Mouse (Mus musculus): ENCODE measurements at regions not wholly inside any gene's neighbourhood (a gene's known extent, or its start where the extent isn't known, plus 50 kb on each side); places are given as distances from the start of the nearest gene placed in this dataset.
A peak's percentile ranks its signal among the peaks of the same experiment; 100 is the strongest.

DNA sequence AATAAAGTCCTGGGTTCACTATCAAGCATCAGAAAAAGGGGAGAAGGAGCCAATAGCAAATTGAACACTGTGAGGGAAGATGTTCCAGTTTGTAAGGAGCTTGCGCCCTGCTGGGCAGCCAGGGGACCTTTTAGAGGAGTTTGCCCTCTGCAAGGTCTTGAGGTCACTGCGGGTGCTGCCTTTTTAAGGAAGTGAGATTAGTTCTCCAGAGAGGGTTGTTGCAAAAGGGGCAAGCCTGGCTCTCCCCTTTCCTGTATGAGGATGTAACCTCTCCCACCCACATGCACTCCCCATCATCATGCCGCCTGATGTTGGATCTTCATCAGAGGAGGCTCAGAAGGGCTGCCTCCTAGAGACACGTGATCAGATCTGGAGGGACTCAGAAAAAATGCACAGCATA lies 237.4 kb downstream of the Mreg start:
- ATAC-seq (replicated peaks; ENCODE audit: insufficient number of reproducible peaks, low FRiP score, low TSS enrichment, poor library complexity, severe bottlenecking): peak; percentile 97

DNA sequence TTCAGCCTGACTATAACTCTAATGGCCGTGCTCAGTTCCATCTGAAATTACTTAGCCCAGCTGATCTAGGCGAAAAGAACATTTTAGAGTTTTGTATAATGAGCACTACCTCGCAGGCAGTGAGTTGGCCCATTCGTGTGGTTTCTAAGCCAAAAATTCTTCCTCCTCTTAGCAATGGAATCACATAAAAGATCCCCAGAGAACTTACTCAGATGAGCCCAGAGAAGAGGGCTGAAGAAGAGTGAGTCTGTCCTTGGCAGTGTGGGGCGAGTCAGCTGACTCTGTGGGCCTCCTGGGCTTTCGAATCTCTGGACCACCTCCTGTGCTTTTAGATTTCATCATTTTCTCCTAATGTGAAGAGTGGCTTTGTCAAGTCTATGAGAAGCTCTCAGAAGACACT lies 240.2 kb downstream of the Mreg start:
- ATAC-seq (replicated peaks; ENCODE audit: insufficient number of reproducible peaks, low FRiP score, low TSS enrichment, poor library complexity, severe bottlenecking): no peak

DNA sequence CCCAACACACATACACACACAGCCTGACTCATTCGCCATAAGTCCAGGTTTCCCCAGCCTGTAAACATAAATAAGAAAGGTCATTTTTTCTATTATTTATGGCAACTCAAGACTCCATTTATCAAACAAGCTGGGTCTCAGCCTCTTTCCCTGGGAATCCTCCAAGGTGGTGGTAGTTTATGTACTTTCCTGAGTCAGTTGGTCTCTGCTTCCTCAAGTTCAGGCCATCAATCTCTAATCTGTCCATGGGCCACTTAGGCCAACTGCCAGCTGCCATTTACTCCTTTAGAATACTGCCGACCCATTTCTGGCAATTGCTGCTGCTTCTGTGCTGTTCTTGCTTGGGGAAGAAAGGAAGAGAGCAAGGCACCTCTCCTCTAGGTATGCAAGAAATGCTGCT lies 241.3 kb downstream of the Mreg start:
- ATAC-seq (replicated peaks; ENCODE audit: insufficient number of reproducible peaks, low FRiP score, low TSS enrichment, poor library complexity, severe bottlenecking): no peak

DNA sequence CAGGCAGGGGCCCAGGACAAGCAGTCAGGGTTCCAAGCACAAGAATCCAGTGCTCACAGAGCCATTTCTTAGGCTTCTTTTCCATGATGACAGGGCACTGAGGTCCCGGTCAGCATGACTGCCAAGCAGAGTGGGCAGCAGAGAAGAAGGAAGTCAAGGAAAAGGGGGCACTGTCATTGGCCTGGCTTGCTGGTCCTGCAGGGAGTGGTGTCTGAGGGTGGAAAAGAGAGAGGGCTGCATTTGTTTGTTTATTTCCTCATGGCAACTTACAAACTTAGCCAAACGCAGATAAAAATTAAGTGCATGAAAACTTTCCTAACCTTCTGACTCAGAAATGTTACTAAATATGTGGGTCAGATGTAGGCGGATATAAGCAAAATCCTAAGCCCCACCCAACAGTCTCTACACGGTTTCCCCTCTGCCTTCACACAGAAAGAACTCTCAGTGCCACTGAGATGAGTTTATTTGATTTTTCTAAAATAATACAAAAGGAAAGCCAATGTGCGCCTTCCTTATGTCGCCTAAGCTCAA lies 244.5 kb downstream of the Mreg start:
- peak; percentile 42 for ATAC-seq (replicated peaks; ENCODE audit: insufficient number of reproducible peaks, low FRiP score, low TSS enrichment, poor library complexity, severe bottlenecking)

DNA sequence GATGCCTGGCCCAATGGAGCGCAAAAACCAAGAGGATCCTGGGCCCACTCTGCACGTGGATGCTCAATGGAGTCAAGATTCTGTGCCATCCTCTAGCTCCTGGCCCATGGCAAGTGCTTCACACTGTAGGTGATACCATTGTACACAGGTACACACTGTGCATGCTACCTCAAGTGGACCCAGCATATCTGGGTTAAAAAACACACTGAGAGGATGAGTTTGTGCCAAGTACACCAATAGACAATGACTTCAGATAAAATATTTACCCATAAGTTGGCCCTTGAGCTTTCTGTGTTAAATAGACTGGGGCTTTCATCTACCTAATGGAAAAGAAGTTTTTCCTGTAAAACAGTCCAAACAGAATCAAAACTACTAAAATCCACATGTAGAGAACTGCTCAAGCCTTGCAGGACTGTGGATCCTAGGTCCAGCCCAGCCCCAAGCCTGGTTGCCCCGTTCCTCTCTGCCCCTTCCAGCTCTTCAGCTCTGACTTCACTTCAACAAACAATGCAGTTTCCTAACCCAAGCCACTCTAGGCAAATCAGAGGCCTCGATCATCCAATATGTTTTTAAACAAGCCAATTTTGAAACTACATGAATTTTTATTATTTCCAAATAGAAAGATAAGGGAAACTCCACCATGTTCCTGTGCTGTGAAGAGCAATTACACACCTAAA lies 247.5 kb downstream of the Mreg start:
- no peak for ATAC-seq (replicated peaks; ENCODE audit: insufficient number of reproducible peaks, low FRiP score, low TSS enrichment, poor library complexity, severe bottlenecking)

DNA sequence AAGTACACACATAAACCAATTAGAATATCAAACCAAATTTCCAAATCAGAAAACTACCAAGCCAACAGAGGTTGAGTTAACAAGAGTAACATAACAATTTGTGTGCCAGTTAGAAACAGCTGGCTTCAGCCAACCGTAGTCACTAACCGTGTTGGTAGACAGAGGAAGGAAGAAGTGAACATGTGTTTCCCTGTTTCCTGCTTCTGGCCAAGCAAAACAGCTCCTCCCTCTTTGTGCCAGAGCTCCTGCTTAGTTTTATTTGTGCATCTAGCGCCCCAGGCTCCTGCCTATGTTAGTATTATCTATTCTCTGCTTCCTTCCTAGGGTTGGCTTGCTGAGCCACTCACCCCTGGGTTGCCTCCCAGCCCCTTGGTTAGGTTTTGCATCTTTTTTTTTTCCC lies 255.2 kb downstream of the Mreg start:
- ATAC-seq (replicated peaks; ENCODE audit: insufficient number of reproducible peaks, low FRiP score, low TSS enrichment, poor library complexity, severe bottlenecking): no peak

DNA sequence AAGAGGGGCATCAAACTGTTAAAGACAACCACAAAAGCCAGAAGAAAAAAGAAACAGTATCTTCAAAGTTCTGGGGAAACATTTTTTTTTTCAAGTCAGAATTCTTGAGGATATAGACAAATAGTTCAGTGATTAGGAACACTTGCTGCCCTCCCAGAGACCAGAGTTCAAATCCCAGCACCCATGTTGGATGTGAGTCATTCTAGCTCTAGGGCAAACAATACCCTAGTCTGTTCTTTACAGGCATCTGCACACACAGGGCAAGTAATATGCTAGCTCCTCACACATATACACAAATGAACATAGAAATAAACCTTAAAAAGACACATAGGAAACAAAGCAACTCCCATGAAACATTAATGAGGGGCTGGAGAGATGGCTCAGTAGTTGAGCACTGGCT lies 256.8 kb downstream of the Mreg start:
- ATAC-seq (replicated peaks; ENCODE audit: insufficient number of reproducible peaks, low FRiP score, low TSS enrichment, poor library complexity, severe bottlenecking): no peak

DNA sequence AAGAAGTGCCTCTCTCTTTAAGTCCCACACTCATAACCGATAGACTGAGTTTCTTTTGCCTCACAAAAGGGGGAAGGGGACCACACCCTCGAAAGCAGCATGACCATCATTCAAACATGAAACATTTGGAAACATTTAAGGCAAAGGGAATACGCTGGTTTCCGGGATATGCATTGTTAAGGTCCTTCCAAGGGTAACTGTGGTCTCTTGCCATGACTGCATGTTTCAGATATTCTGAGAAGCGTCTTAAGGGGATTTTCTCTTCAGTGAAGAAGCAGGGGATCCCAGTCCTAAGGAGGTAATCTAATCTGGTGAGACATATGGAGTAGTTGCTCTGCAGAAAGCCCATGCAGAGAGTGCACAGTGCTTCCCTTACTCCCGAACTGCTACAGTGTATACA lies 258.8 kb downstream of the Mreg start:
- ATAC-seq (replicated peaks; ENCODE audit: insufficient number of reproducible peaks, low FRiP score, low TSS enrichment, poor library complexity, severe bottlenecking): no peak

DNA sequence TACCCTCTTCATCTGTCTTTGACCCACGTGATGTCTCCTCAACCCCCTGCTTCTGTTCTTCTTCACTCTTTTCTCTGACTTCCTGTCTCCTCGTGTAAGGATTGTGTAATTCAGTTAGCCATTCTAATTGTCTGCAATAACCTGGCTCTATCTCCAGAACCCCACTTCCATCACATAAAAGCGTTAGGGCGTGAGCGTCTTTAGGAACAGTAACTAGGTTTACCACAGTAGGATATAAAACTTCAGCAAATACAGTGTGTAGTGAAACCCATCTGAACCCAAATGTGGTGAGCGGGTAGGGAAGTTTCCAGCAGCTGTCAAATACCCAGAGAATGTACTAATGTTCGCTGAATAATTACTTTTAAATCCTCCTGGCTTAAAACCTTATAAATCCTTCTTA lies 262.6 kb downstream of the Mreg start:
- ATAC-seq (replicated peaks; ENCODE audit: insufficient number of reproducible peaks, low FRiP score, low TSS enrichment, poor library complexity, severe bottlenecking): no peak

DNA sequence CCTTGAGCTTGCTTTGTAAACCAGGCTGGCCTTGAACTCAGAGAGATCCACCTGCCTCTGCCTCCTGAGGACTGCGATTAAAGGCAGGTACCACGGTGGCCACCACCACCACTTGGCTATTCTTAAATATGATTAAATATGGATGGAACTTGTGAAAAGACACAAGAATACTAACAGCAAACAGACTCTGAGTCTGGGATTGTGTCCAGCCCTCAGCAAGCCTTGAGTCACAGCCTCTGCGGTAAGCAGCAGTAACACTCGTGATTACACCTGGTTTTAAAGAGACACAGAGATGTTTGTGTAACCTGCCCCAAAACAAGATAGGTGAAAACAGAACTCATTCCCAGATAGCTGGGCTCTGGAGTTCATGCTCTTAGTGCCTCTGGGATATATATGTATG lies 263.4 kb downstream of the Mreg start:
- no peak for ATAC-seq (replicated peaks; ENCODE audit: insufficient number of reproducible peaks, low FRiP score, low TSS enrichment, poor library complexity, severe bottlenecking)

DNA sequence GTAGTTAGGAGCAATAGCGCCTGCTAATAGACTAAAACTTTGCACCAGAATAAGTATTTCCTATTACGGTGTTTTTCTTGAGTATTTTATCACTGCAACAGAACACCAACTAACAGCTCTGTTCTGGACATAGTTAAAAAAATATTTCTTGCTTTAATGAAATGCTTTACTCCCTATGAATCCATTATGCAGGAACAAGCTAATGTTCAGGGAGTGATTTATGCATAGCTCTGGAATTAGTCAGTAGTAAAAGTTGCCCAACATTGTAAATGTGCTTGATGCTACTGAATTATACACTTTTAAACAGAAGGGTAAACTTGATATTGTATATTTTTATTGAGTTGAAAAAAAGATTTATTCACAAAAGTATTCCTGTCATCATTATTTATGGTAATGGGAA lies 264.6 kb downstream of the Mreg start:
- ATAC-seq (replicated peaks; ENCODE audit: insufficient number of reproducible peaks, low FRiP score, low TSS enrichment, poor library complexity, severe bottlenecking): no peak

DNA sequence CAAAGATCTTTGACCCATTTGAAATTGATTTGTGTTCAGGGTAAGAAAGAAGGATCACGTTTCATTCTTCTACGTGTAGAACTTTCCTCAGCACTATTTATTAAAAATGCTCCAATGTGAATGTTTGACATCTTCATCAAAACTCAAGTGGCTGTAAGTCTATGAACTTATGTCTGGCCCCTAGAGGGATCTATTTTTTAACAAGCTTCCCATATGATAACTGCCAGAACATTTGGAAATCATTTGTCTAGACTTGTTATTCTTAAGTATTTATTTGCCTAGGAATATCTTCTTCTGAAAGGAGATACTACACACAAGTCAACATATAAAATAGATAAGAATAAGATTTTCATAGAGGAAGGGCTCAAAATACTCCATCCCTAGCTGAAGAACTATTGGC lies 265.2 kb downstream of the Mreg start:
- no peak for ATAC-seq (replicated peaks; ENCODE audit: insufficient number of reproducible peaks, low FRiP score, low TSS enrichment, poor library complexity, severe bottlenecking)

DNA sequence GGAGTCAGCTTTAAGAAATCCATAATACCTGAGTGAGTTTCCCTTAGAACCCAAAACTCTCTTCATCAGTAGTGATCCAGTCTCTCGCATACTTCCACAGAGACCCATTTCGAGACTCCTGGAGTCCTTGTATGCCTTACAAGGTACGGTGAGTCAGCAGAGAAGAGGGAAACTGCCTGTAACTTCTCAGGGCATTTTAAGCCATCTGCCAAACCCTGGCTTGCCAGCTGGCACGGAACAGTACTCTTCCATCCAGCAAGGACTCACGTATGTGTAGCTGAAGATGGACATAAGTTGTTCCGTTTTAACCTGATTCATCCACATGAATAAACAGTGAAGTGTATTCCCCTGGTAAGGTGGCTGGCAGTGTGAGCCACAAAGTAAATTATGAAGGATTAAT lies 267.0 kb downstream of the Mreg start:
- no peak for ATAC-seq (replicated peaks; ENCODE audit: insufficient number of reproducible peaks, low FRiP score, low TSS enrichment, poor library complexity, severe bottlenecking)

DNA sequence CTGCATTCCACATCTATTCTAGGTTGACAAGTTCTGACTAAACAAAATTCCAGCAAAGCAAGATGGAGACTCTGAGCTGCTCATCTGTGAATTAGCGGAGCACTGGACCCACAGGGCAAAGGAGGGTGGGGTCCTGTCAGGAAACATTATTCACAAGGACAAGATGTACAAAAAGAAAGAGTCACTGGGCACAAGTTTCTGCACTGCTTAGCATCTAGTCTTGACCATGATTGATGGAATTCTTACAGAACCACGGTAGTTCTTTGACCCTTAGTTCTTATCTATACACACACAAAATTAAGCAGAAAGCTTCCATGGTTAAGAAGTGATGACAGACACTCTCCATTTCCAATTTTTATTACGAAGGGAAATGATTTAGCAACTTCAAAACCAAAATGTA lies 267.6 kb downstream of the Mreg start:
- ATAC-seq (replicated peaks; ENCODE audit: insufficient number of reproducible peaks, low FRiP score, low TSS enrichment, poor library complexity, severe bottlenecking): no peak

DNA sequence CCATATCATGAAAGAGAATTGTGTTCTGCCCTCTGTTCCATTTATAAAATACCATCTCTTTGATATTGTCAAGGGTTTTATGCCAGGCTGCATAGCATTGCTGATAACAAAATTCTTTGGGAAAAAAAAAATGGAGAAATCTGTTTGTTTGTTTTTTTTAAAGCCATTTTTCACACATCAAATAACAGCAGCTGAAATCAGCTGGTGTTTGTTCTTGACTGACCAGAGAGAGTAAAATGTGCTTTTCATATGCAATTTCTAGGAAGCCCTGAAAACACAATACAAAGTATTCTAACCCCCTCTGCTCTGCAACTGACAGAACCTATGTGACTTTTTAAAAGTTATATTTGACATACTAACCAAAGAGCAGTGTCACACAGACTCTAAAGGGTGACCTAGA lies 270.0 kb downstream of the Mreg start:
- ATAC-seq (replicated peaks; ENCODE audit: insufficient number of reproducible peaks, low FRiP score, low TSS enrichment, poor library complexity, severe bottlenecking): no peak

DNA sequence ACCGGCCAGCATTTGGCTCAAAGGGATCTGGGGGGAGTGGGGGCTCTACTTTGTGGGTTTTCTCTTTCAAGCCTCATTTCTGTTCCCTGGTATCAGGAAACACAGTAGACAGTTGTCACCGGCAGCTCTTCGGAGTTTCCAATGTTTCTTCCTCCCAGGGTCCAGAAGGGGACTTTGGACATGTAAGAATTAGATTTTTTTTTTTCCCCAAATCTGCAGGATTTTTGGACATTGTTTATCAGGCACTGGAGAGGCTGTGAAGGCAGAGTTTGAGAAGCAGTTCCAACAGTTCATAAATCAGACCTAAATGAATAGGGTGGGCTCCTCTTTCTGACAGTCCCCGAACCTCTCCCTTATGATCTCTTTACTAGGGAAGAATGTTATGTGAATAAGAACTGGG lies 270.4 kb downstream of the Mreg start:
- ATAC-seq (replicated peaks; ENCODE audit: insufficient number of reproducible peaks, low FRiP score, low TSS enrichment, poor library complexity, severe bottlenecking): no peak

DNA sequence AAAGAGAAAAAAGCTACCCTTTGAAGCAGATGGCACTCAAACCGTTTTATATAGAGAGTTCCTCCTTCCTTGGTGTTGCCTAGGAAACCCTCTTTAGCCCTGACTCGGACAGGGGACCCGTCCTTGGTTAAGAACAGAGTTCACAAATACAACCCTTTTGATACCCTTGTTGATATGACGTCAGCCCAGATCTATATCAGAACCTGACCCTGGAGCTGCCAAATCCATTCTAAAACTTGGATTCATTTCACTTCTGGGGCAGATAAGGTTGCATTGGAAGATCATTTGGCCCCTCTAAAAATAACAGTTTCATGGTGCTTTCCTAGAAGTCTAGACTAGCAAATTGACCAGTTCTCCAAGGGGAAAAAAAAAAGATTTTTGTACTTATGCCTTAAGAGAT lies 271.2 kb downstream of the Mreg start:
- ATAC-seq (replicated peaks; ENCODE audit: insufficient number of reproducible peaks, low FRiP score, low TSS enrichment, poor library complexity, severe bottlenecking): no peak

DNA sequence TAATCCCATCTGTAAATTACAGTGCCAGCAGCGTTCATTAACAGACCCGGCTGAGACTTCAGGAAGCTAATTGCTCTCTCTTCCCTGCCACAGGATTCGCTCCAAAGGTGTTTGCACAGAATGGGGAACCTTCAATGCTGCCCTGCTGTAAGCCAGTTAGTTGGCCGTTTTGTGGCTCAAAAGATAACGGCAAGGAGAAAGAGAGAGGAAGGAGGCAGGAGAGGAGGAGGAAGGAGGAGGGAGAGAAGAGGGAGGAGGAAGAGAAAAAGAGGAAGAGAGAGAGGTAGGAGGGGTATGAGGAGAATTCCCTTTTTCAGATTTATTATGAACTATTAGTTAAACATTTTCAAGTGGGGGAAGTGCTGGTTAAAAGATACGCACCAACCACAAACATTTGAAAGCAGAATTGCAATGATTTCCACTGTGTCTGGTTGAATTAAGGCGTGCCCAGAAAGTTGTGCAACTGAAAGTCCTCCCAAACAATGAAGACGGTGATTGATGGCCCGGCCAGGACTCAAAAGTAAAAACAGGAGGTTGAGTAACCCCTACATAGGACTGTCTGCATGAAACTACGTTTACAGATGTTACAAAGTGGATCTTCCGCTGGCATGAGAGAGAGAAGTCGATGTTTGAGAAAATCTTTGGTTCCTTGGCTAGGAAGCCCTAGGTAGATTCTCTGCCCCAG lies 273.6 kb downstream of the Mreg start:
- peak; percentile 84 for ATAC-seq (replicated peaks; ENCODE audit: insufficient number of reproducible peaks, low FRiP score, low TSS enrichment, poor library complexity, severe bottlenecking)

DNA sequence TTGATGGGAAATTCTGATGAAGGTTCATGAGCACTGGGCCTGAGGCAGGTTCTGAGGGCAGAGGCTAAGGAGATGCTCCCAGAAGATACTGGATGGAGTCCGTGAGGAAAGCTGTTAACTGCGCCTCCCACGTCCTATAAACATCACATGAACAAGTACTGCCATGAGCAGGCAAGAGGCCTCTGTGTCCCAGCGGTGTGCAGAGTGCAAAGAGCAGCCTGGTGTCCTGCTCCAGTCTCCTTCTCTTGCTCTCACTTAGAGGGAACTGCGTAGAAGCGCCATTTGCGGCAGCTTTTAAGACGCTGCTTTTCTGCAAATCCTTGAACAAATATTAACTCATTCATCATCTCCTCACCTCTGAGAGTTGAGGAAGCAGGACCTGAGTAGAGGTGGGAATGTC lies 274.2 kb downstream of the Mreg start:
- no peak for ATAC-seq (replicated peaks; ENCODE audit: insufficient number of reproducible peaks, low FRiP score, low TSS enrichment, poor library complexity, severe bottlenecking)

DNA sequence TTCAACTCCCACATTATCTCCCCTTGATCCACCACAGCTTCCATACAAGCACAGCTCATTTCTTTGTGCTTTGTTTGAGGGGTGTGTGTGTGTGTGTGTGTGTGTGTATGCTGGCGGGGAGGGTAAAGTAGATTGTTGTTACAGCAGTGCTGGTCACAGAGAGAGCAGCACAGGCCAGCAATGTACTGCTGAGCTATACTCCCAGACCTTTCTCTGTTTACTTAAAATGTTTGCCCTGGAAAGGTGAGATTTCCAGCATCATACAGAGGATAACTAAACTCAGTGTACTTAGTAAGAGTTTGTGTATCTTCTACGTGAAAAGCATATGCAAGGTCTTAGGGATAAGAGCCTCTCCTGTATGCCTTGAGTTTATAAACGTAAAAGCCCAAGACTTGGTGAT lies 274.9 kb downstream of the Mreg start:
- no peak for ATAC-seq (replicated peaks; ENCODE audit: insufficient number of reproducible peaks, low FRiP score, low TSS enrichment, poor library complexity, severe bottlenecking)

Measured in monocyte, adult 5-6 weeks (primary cell).